29 mouse cellular contexts compared by ENCODE assay signal in the genomic region with DNA sequence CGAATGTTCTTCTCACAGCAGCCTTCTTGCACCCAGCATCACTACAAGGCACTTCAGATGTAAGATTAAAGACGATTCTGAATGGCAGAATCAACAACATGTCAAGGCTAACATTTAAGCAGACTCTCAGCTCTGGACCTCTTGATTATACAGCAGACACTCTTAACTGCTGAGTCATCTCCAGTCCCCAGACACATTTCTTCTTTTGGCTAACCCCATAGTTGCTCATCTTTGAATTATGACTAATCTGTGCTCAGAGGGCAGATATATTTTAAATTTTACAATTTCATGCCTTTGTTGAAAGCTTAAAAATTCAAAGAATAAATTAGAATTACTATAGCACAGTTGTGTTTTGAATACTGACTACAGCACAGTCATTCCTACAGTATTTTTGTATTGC. TPM values are rescaled to one million over a fixed set of nuclear protein-coding genes. Genes with fewer than 3 reads are reported as not detected.
DNase-seq lines count a peak whose midpoint lies in the region; ATAC-seq and TF ChIP-seq lines count a peak whose summit lies in the region.
"Had no signal": no experiment of that assay in that cellular context is flagged by ENCODE, and none has a peak within 500 bp of the region (broad histone marks: within the 10 kb centered on the region; RNA-seq: fewer than 3 reads in every experiment).

No protein-coding gene starts in this region.

- H3K27ac ChIP-seq in ES-E14 (ENCODE audit: insufficient read depth, low read depth, low read length, poor library complexity, severe bottlenecking), result no peak overlapping the region
- H3K27ac ChIP-seq: embryonic facial prominence, embryonic 13.5 days; forebrain, embryonic 15.5 days; heart, embryonic 15.5 days; hindbrain, embryonic 14.5 days; left cerebral cortex, adult 2 months; limb, embryonic 10.5 days; liver, embryonic 15.5 days; macrophage; stomach, postnatal 0 days had no signal

- intact Hi-C loops in gastrocnemius, postnatal 14 days (cut with DNase I; ENCODE audit: low total_unique reads), result no loop called here

- H3K4me3 ChIP-seq in ES-E14 (ENCODE audit: insufficient read depth in 1 of 2, low read depth in 1 of 2, low read length in 2 of 2, poor library complexity in 1 of 2, severe bottlenecking in 1 of 2), result no peak overlapping the region
- H3K4me3 ChIP-seq: embryonic facial prominence, embryonic 13.5 days; forebrain, embryonic 15.5 days; heart, embryonic 15.5 days; left cerebral cortex, adult 2 months; limb, embryonic 10.5 days; liver, embryonic 15.5 days had no signal

- no peak overlapping the region for H3K9ac ChIP-seq in ES-E14 (ENCODE audit: insufficient read depth, low read depth, low read length, poor library complexity, severe bottlenecking)
- H3K9ac ChIP-seq: embryonic facial prominence, embryonic 13.5 days; forebrain, embryonic 15.5 days; heart, embryonic 15.5 days; hindbrain, embryonic 14.5 days; liver, embryonic 15.5 days had no signal

- 0 out of 2 replicates have a peak, but pooled peaks have one; percentile 29 for ATAC-seq in megakaryocyte progenitor cell, adult 5-6 weeks (replicated peaks; ENCODE audit: poor library complexity)
- ATAC-seq: forebrain, embryonic 15.5 days; inflammation-experienced regulatory T-cells, adult 6 months had no signal

- no peaks in the 10 kb centered on the region; the same call in 1 of the 2 replicates for H3K36me3 ChIP-seq in ES-E14 (ENCODE audit: control insufficient read depth, insufficient read depth, low read length, poor library complexity, severe bottlenecking)
- H3K36me3 ChIP-seq: embryonic facial prominence, embryonic 13.5 days; forebrain, embryonic 15.5 days; limb, embryonic 10.5 days; liver, embryonic 15.5 days had no signal

- in situ Hi-C loops in ES-E14 (cut with MboI; ENCODE audit: low sequenced_read_pairs in 2 of 2, unreplicated experiment in 2 of 2), result no loop called here

- H3K9me3 ChIP-seq in ES-E14 (ENCODE audit: control insufficient read depth, insufficient read depth, low read depth, low read length), result no peaks in the 10 kb centered on the region
- H3K9me3 ChIP-seq: embryonic facial prominence, embryonic 13.5 days; forebrain, embryonic 15.5 days; heart, embryonic 15.5 days; limb, embryonic 10.5 days; liver, embryonic 15.5 days had no signal

- peak; percentile 85 for DNase-seq in 3T3-L1 (ENCODE audit: low read depth, low spot score)
- DNase-seq in ES-E14 (ENCODE audit: low read depth, low spot score), result no peak
- peak; percentile 60 for DNase-seq in NIH3T3 (ENCODE audit: low read depth)
- no peak for DNase-seq in gastrocnemius, postnatal 14 days
- no peak for DNase-seq in left cerebral cortex, adult 9 months (ENCODE audit: low spot score in 2 of 2)
- no peak for DNase-seq in lung, adult 18-20 months
- DNase-seq: adrenal gland, adult 8-10 months; cerebellum, adult 18-20 months; cerebellum, postnatal 14 days; embryo, embryonic 11 days; gastrocnemius, postnatal 25 days; heart, adult 18-20 months; heart, postnatal 4 days; kidney, adult 18-20 months; kidney, postnatal 4 days; layer of hippocampus, adult 9-11 months; liver; thymus, adult 2 months had no signal

- no peaks in the 10 kb centered on the region for H3K4me1 ChIP-seq in ES-E14 (ENCODE audit: control insufficient read depth in 2 of 2, insufficient read depth in 2 of 2, low read length in 2 of 2, poor library complexity in 1 of 2)
- H3K4me1 ChIP-seq: liver, embryonic 15.5 days had no signal

TF ChIP-seq in ES-E14, 5 proteins besides CTCF, POLR2A, EP300 and RAD21:
- TF ChIP-seq MAFK (IDR thresholded peaks at IDR 0.05; ENCODE audit: insufficient read depth, low read depth, low read length), result peak; percentile 36; the same call in 1 of the 2 replicates
- no peak for TF ChIP-seq HCFC1 (IDR thresholded peaks at IDR 0.05; ENCODE audit: borderline replicate concordance, insufficient read depth, low read length)
TF ChIP-seq in ES-E14: peak in this region for 1.

RNA-seq across cellular contexts. Expression of a gene that starts 9.9 kb away (rescaled TPM):
- 14.4 and 14.9 TPM in 2 replicates for total RNA-seq in ES-E14 (2012; rRNA removed)
- total RNA-seq in megakaryocyte progenitor cell, adult 5-6 weeks (2015), result 2.6 and 5.2 TPM in 2 replicates
- 4.8 and 6.8 TPM in 2 replicates for total RNA-seq in megakaryocyte progenitor cell, adult 5-6 weeks (2017)
- total RNA-seq in gastrocnemius, postnatal 14 days (2021), result 10 to 100 TPM; 50.8 to 58.8 TPM

Comparison
In these comparisons a context has a peak if more than half of its experiments do, and no peak if none do; other contexts are left out.
1. DNase-seq: peak in 3T3-L1 (single experiment) and NIH3T3 (single experiment); none in ES-E14 (single experiment), gastrocnemius, postnatal 14 days (single experiment), left cerebral cortex, adult 9 months (0 of 2) and lung, adult 18-20 months (0 of 2).